Comparison of ENCODE assay signal across 8 mouse cellular contexts in genomic region chr14:27229441-27230147, GRCm38 (mm10).
DNase-seq lines count a peak whose midpoint lies in the region; ATAC-seq and TF ChIP-seq lines count a peak whose summit lies in the region.

No protein-coding gene starts in this region.

- DNase-seq in embryonic facial prominence, embryonic 10.5 days (ENCODE audit: low spot score), result peak; percentile 48
- DNase-seq in lung, postnatal 0 days (ENCODE audit: low spot score), result peak; percentile 48
- DNase-seq in thymus, adult 18-20 months, result peak; percentile 62 to 79
- DNase-seq in layer of hippocampus, adult 2 months (ENCODE audit: low spot score in 2 of 2), result no peak

- peak; percentile 52; the same call in 1 of the 2 replicates for TF ChIP-seq EP300 in lung, postnatal 0 days (IDR thresholded peaks at IDR 0.05)

- peak overlapping the region; percentile 10 for H3K4me2 ChIP-seq in intestine, embryonic 15.5 days (replicated peaks)
- H3K4me2 ChIP-seq in lung, postnatal 0 days (replicated peaks; ENCODE audit: low read depth, low read length), result no peak overlapping the region
- no peak overlapping the region for H3K4me2 ChIP-seq in midbrain, embryonic 16.5 days (ENCODE audit: low read length)
- H3K4me2 ChIP-seq in forebrain, embryonic 13.5 days, result no peak overlapping the region

- H3K36me3 ChIP-seq in embryonic facial prominence, embryonic 10.5 days (replicated peaks), result no peaks in the 10 kb centered on the region
- no peaks in the 10 kb centered on the region for H3K36me3 ChIP-seq in intestine, embryonic 15.5 days
- no peaks in the 10 kb centered on the region for H3K36me3 ChIP-seq in lung, postnatal 0 days (ENCODE audit: insufficient read depth, low read length)
- H3K36me3 ChIP-seq in midbrain, embryonic 16.5 days (ENCODE audit: control insufficient read depth, insufficient read depth, low read length), result no peaks in the 10 kb centered on the region
- H3K36me3 ChIP-seq in forebrain, embryonic 13.5 days (ENCODE audit: poor library complexity, severe bottlenecking), result no peaks in the 10 kb centered on the region

- TF ChIP-seq CTCF in lung, postnatal 0 days (IDR thresholded peaks at IDR 0.05), result no peak
- TF ChIP-seq CTCF in layer of hippocampus, adult 2 months (conservative IDR thresholded peaks at IDR 0.05), result no peak

- no peaks in the 10 kb centered on the region for H3K27me3 ChIP-seq in embryonic facial prominence, embryonic 10.5 days (replicated peaks; ENCODE audit: low read depth, poor library complexity, severe bottlenecking)
- H3K27me3 ChIP-seq in intestine, embryonic 15.5 days (replicated peaks), result no peaks in the 10 kb centered on the region
- no peaks in the 10 kb centered on the region for H3K27me3 ChIP-seq in lung, postnatal 0 days (replicated peaks; ENCODE audit: insufficient read depth, low read length)
- H3K27me3 ChIP-seq in midbrain, embryonic 16.5 days (ENCODE audit: control insufficient read depth, insufficient read depth, low read depth, low read length), result no peaks in the 10 kb centered on the region
- H3K27me3 ChIP-seq in forebrain, embryonic 13.5 days, result no peaks in the 10 kb centered on the region

- H3K9ac ChIP-seq in intestine, embryonic 15.5 days, result no peak overlapping the region
- H3K9ac ChIP-seq in lung, postnatal 0 days (replicated peaks; ENCODE audit: low read depth), result no peak overlapping the region
- H3K9ac ChIP-seq in midbrain, embryonic 16.5 days (ENCODE audit: low read depth, low read length), result no peak overlapping the region
- no peak overlapping the region for H3K9ac ChIP-seq in forebrain, embryonic 13.5 days

- peak overlapping the region; percentile 80 for H3K27ac ChIP-seq in embryonic facial prominence, embryonic 10.5 days (replicated peaks)
- H3K27ac ChIP-seq in intestine, embryonic 15.5 days, result peak overlapping the region; percentile 82
- H3K27ac ChIP-seq in lung, postnatal 0 days (ENCODE audit: low read length), result peak overlapping the region; percentile 89
- H3K27ac ChIP-seq in midbrain, embryonic 16.5 days (ENCODE audit: low read length), result no peak overlapping the region
- no peak overlapping the region for H3K27ac ChIP-seq in forebrain, embryonic 13.5 days
- no peak overlapping the region; the same call in 1 of the 2 replicates for H3K27ac ChIP-seq in layer of hippocampus, adult 2 months

- 36% methylated on average over 16 of the region's 16 CpGs for WGBS in embryonic facial prominence, embryonic 10.5 days
- whole genome bisulfite sequencing in intestine, embryonic 15.5 days, result 23% methylated on average over 16 of the region's 16 CpGs
- WGBS in lung, postnatal 0 days, result 39% methylated on average over 16 of the region's 16 CpGs
- WGBS in midbrain, embryonic 16.5 days, result 61% methylated on average over 16 of the region's 16 CpGs
- 57% methylated on average over 16 of the region's 16 CpGs for WGBS in forebrain, embryonic 13.5 days

- H3K9me3 ChIP-seq in embryonic facial prominence, embryonic 10.5 days, result no peaks in the 10 kb centered on the region
- H3K9me3 ChIP-seq in intestine, embryonic 15.5 days, result no peaks in the 10 kb centered on the region
- no peaks in the 10 kb centered on the region for H3K9me3 ChIP-seq in lung, postnatal 0 days (ENCODE audit: low read length)
- H3K9me3 ChIP-seq in midbrain, embryonic 16.5 days (replicated peaks; ENCODE audit: control insufficient read depth, low read length, poor library complexity, severe bottlenecking), result no peaks in the 10 kb centered on the region
- no peaks in the 10 kb centered on the region for H3K9me3 ChIP-seq in forebrain, embryonic 13.5 days (replicated peaks)

- H3K4me1 ChIP-seq in embryonic facial prominence, embryonic 10.5 days, result peaks cover 29% of the 10 kb centered on the region
- peaks cover 26% of the 10 kb centered on the region for H3K4me1 ChIP-seq in intestine, embryonic 15.5 days (replicated peaks)
- H3K4me1 ChIP-seq in lung, postnatal 0 days (ENCODE audit: insufficient read depth, low read depth, low read length), result peaks cover 7% of the 10 kb centered on the region
- peaks cover 3% of the 10 kb centered on the region for H3K4me1 ChIP-seq in midbrain, embryonic 16.5 days (ENCODE audit: control insufficient read depth, insufficient read depth, low read length)
- H3K4me1 ChIP-seq in forebrain, embryonic 13.5 days, result peaks cover 9% of the 10 kb centered on the region

- peak; percentile 78 for ATAC-seq in CD4-positive, CD25-positive, alpha-beta regulatory T cell, adult 4 months
- peak; percentile 73 for ATAC-seq in intestine, embryonic 15.5 days
- peak; percentile 74 for ATAC-seq in lung, postnatal 0 days
- ATAC-seq in midbrain, embryonic 16.5 days, result no peak
- ATAC-seq in forebrain, embryonic 13.5 days, result no peak

- H3K4me3 ChIP-seq in embryonic facial prominence, embryonic 10.5 days, result no peak overlapping the region
- no peak overlapping the region for H3K4me3 ChIP-seq in intestine, embryonic 15.5 days (replicated peaks)
- H3K4me3 ChIP-seq in lung, postnatal 0 days (ENCODE audit: low read depth, low read length), result no peak overlapping the region
- no peak overlapping the region for H3K4me3 ChIP-seq in midbrain, embryonic 16.5 days (ENCODE audit: low read depth, low read length)
- H3K4me3 ChIP-seq in forebrain, embryonic 13.5 days, result no peak overlapping the region
- no peak overlapping the region for H3K4me3 ChIP-seq in layer of hippocampus, adult 2 months

Comparison
In these comparisons a context has a peak if more than half of its experiments do, and no peak if none do; other contexts are left out.
1. ATAC-seq: peak in CD4-positive, CD25-positive, alpha-beta regulatory T cell, adult 4 months (single experiment), intestine, embryonic 15.5 days (single experiment) and lung, postnatal 0 days (single experiment); none in midbrain, embryonic 16.5 days (single experiment) and forebrain, embryonic 13.5 days (single experiment).
2. DNase-seq: peak in embryonic facial prominence, embryonic 10.5 days (single experiment), lung, postnatal 0 days (single experiment) and thymus, adult 18-20 months (2 of 2); none in layer of hippocampus, adult 2 months (0 of 2).
3. H3K27ac ChIP-seq: peak in embryonic facial prominence, embryonic 10.5 days (single experiment), intestine, embryonic 15.5 days (single experiment) and lung, postnatal 0 days (single experiment); none in midbrain, embryonic 16.5 days (single experiment), forebrain, embryonic 13.5 days (single experiment) and layer of hippocampus, adult 2 months (single experiment).